Comparison of ENCODE assay signal across 26 mouse cellular contexts in the genomic region with DNA sequence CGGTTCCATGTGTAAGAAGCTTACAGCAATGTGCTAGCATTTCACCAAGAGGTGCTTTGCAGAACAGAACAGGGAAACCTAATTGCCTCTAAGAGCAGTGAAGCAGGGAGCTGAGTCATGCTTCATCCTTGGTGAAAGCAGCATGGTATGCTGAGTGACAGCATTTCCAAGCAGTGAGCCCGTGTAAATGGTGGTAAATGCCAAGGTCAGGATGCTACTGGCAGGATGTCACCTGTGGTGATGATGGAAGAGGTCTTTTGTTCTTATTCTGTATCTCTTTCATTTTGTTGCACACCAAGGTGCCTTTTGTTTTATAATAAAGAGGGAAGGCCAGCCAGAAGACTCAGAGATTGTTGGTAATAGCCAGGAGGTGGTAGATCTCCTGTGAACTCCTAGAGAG. TPM values are rescaled to one million over a fixed set of nuclear protein-coding genes. Genes with fewer than 3 reads are reported as not detected.
DNase-seq lines count a peak whose midpoint lies in the region; TF ChIP-seq lines count a peak whose summit lies in the region.
"Had no signal": no experiment of that assay in that cellular context is flagged by ENCODE, and none has a peak within 500 bp of the region (broad histone marks: within the 10 kb centered on the region; RNA-seq: fewer than 3 reads in every experiment).

No protein-coding gene starts in this region.

- peaks cover 28% of the 10 kb centered on the region for H3K36me3 ChIP-seq in ES-E14 (ENCODE audit: control insufficient read depth, insufficient read depth, low read length, poor library complexity, severe bottlenecking)

- H3K9me3 ChIP-seq in ES-E14 (ENCODE audit: control insufficient read depth, insufficient read depth, low read depth, low read length): no peaks in the 10 kb centered on the region
- H3K9me3 ChIP-seq: embryonic facial prominence, embryonic 10.5 days; embryonic facial prominence, embryonic 15.5 days; heart, embryonic 13.5 days; kidney, embryonic 15.5 days; liver, embryonic 12.5 days; midbrain, embryonic 10.5 days; midbrain, embryonic 15.5 days; neural tube, embryonic 15.5 days had no signal

- in situ Hi-C loops in ES-E14 (cut with MboI; ENCODE audit: low sequenced_read_pairs in 2 of 2, unreplicated experiment in 2 of 2): no loop called here

- no peak for TF ChIP-seq CTCF in gastrocnemius, adult 2 months (IDR thresholded peaks at IDR 0.05)

- intact Hi-C loops in gastrocnemius, adult 2 months (cut with DNase I): no loop called here
- intact Hi-C loops in gastrocnemius, postnatal 14 days (cut with DNase I; ENCODE audit: low total_unique reads): no loop called here

- no peak overlapping the region for H3K9ac ChIP-seq in ES-E14 (ENCODE audit: insufficient read depth, low read depth, low read length, poor library complexity, severe bottlenecking)
- H3K9ac ChIP-seq: embryonic facial prominence, embryonic 15.5 days; heart, embryonic 13.5 days; hindbrain, embryonic 14.5 days; kidney, embryonic 15.5 days; liver, embryonic 12.5 days; midbrain, embryonic 15.5 days; neural tube, embryonic 15.5 days had no signal

- no peak overlapping the region for H3K4me3 ChIP-seq in gastrocnemius, adult 2 months
- H3K4me3 ChIP-seq in ES-E14 (ENCODE audit: insufficient read depth in 1 of 2, low read depth in 1 of 2, low read length in 2 of 2, poor library complexity in 1 of 2, severe bottlenecking in 1 of 2): no peak overlapping the region
- H3K4me3 ChIP-seq: embryonic facial prominence, embryonic 10.5 days; embryonic facial prominence, embryonic 15.5 days; heart, embryonic 13.5 days; kidney, embryonic 15.5 days; liver, embryonic 12.5 days; midbrain, embryonic 10.5 days; midbrain, embryonic 15.5 days; neural tube, embryonic 15.5 days had no signal

- peak overlapping the region; percentile 56; the same call in 1 of the 2 replicates for H3K27ac ChIP-seq in gastrocnemius, adult 2 months
- peak overlapping the region; percentile 96 for H3K27ac ChIP-seq in ES-E14 (ENCODE audit: insufficient read depth, low read depth, low read length, poor library complexity, severe bottlenecking)
- H3K27ac ChIP-seq: embryonic facial prominence, embryonic 10.5 days; embryonic facial prominence, embryonic 15.5 days; heart, embryonic 13.5 days; hindbrain, embryonic 14.5 days; kidney, embryonic 15.5 days; liver, embryonic 12.5 days; macrophage; midbrain, embryonic 10.5 days; midbrain, embryonic 15.5 days; neural tube, embryonic 15.5 days had no signal

- peaks cover 23 to 34% of the 10 kb centered on the region in 2 experiments for H3K4me1 ChIP-seq in ES-E14 (ENCODE audit: control insufficient read depth in 2 of 2, insufficient read depth in 2 of 2, low read length in 2 of 2, poor library complexity in 1 of 2)
- H3K4me1 ChIP-seq: embryonic facial prominence, embryonic 10.5 days; embryonic facial prominence, embryonic 15.5 days; liver, embryonic 12.5 days; midbrain, embryonic 10.5 days; midbrain, embryonic 15.5 days; neural tube, embryonic 15.5 days had no signal

- peak; percentile 67 to 81 for DNase-seq in adrenal gland, adult (ENCODE audit: inconsistent age in 2 of 2, low spot score in 1 of 2)
- DNase-seq in adrenal gland, postnatal 10 days: no peak
- DNase-seq in gastrocnemius, adult 2 months: no peak
- DNase-seq in gastrocnemius, postnatal 14 days: no peak
- DNase-seq in ES-E14 (ENCODE audit: low read depth, low spot score): peak; percentile 40
- DNase-seq in ZHBTc4 (ENCODE audit: low read depth, low spot score): peak; percentile 76
- DNase-seq in layer of hippocampus, postnatal 36 days: no peak
- DNase-seq in layer of hippocampus, postnatal 14 days (ENCODE audit: low spot score in 2 of 2): no peak
- DNase-seq: gastrocnemius, postnatal 36 days; heart, postnatal 10 days; kidney, postnatal 25 days; left cerebral cortex, postnatal 4 days; lung, adult 18-20 months; right cerebral cortex, postnatal 25 days; spleen, adult 18-20 months; thymus, postnatal 25 days had no signal

TF ChIP-seq in ES-E14, 5 proteins besides CTCF, POLR2A, EP300 and RAD21:
- TF ChIP-seq HCFC1 (IDR thresholded peaks at IDR 0.05; ENCODE audit: borderline replicate concordance, insufficient read depth, low read length) (no peak), MAFK (IDR thresholded peaks at IDR 0.05; ENCODE audit: insufficient read depth, low read depth, low read length) (peak; percentile 94), CHD2 (IDR thresholded peaks at IDR 0.05; ENCODE audit: low read depth, low read length) (peak; percentile 37; the same call in 1 of the 2 replicates), ZC3H11A (IDR thresholded peaks at IDR 0.05; ENCODE audit: borderline replicate concordance, low read depth, low read length) (no peak), ZNF384 (IDR thresholded peaks at IDR 0.05; ENCODE audit: low read depth, low read length) (no peak)

RNA-seq across cellular contexts. Expression of gene Mapk1ip1, which starts 10.6 kb away (rescaled TPM):
- total RNA-seq in adrenal gland, postnatal 10 days (2021): 10 to 100 TPM; 21.5 to 30.5 TPM
- total RNA-seq in gastrocnemius, adult 2 months (2021): 10 to 100 TPM; 29.6 to 31.8 TPM
- 10 to 100 TPM; 11.9 to 21.3 TPM for total RNA-seq in gastrocnemius, postnatal 14 days (2021)
- 11.0 and 13.3 TPM in 2 replicates for total RNA-seq in ES-E14 (2012; rRNA removed)
- 10 to 100 TPM; 45.5 to 51.6 TPM for total RNA-seq in layer of hippocampus, postnatal 36 days (2021)
- 10 to 100 TPM; 41.6 to 42.3 TPM for total RNA-seq in layer of hippocampus, postnatal 14 days (2021)

RNA-seq across cellular contexts. Expression of gene Ppp2r2d, which starts 10.8 kb away (rescaled TPM):
- total RNA-seq in adrenal gland, postnatal 10 days (2021): 10 to 100 TPM; 66.5 to 68.9 TPM
- total RNA-seq in gastrocnemius, adult 2 months (2021): 10 to 100 TPM; 42.5 to 43.5 TPM
- 10 to 100 TPM; 25.5 to 28.6 TPM for total RNA-seq in gastrocnemius, postnatal 14 days (2021)
- total RNA-seq in ES-E14 (2012; rRNA removed): 96.6 and 110 TPM in 2 replicates
- total RNA-seq in layer of hippocampus, postnatal 36 days (2021): 10 to 100 TPM; 62.9 to 64.2 TPM
- total RNA-seq in layer of hippocampus, postnatal 14 days (2021): 10 to 100 TPM; 78.1 to 78.9 TPM

RNA-seq across cellular contexts. Expression of gene Bnip3, which starts 52.6 kb away (rescaled TPM):
- 100 to 1,000 TPM; 167 to 263 TPM for total RNA-seq in adrenal gland, postnatal 10 days (2021)
- total RNA-seq in gastrocnemius, adult 2 months (2021): 100 to 1,000 TPM; 269 to 303 TPM
- 100 to 1,000 TPM in 1 of 2 experiments, 10 to 100 TPM in 1; 96.4 to 147 TPM for total RNA-seq in gastrocnemius, postnatal 14 days (2021)
- total RNA-seq in ES-E14 (2012; rRNA removed): 56.6 and 73.8 TPM in 2 replicates
- total RNA-seq in layer of hippocampus, postnatal 36 days (2021): 100 to 1,000 TPM; 116 TPM
- 100 to 1,000 TPM; 121 to 129 TPM for total RNA-seq in layer of hippocampus, postnatal 14 days (2021)

Comparison
In these comparisons a context has a peak if more than half of its experiments do, and no peak if none do; other contexts are left out.
1. DNase-seq: peak in adrenal gland, adult (2 of 2), ES-E14 (single experiment) and ZHBTc4 (single experiment); none in adrenal gland, postnatal 10 days (single experiment), gastrocnemius, adult 2 months (single experiment), gastrocnemius, postnatal 14 days (single experiment), layer of hippocampus, postnatal 36 days (0 of 2) and layer of hippocampus, postnatal 14 days (0 of 2).